Mouse (Mus musculus) heart, postnatal 25 days (tissue): Measurements from ENCODE around the gene Ciita. TPM values are rescaled to one million over a fixed set of nuclear protein-coding genes. Genes with fewer than 3 reads are reported as not detected.

Source experiments
- total RNA-seq, 2 experiments: library from RNA; stranded (reverse); gene quantifications; 2 replicates each; pipeline ENCODE4 v1.2.3; 2021

Ciita gene
- total RNA-seq, 2 experiments from 2014 or later = 0.52 to 0.64 TPM

Other genes with a start within 250 kb of the Ciita start
- gene Emp2, start 166.1 kb upstream of the Ciita start, total RNA-seq = 10 to 100 TPM; 38.4 to 44.1 TPM
- not detected for gene Tekt5, start 84.6 kb upstream of the Ciita start, total RNA-seq
- gene Nubp1, start 68.1 kb upstream of the Ciita start, total RNA-seq = 10 to 100 TPM in 1 of 2 experiments, 1 to 10 TPM in 1; 9.4 to 10.5 TPM
- gene Tvp23a, start 32.7 kb upstream of the Ciita start, total RNA-seq = under 1 TPM; 0.23 to 0.31 TPM
- 10 to 100 TPM; 34.6 to 37.4 TPM for gene Dexi, start 63.0 kb downstream of the Ciita start, total RNA-seq
- 10 to 100 TPM; 55.1 to 56.0 TPM for gene Clec16a, start 65.3 kb downstream of the Ciita start, total RNA-seq